Mouse (Mus musculus) gastrocnemius, postnatal 10 days (tissue): Measurements from ENCODE around the gene Magi2. TPM values are rescaled to one million over a fixed set of nuclear protein-coding genes. Genes with fewer than 3 reads are reported as not detected.

Source experiments
- DNase-seq: peaks from one replicate; pipeline ENCODE4 v3.0.0; 2021; ENCODE audit warnings: mixed read lengths
- total RNA-seq, 2 experiments: library from RNA; stranded (reverse); gene quantifications; 2 replicates each; pipeline ENCODE4 v1.2.3; 2021

Gene Magi2
- total RNA-seq, 2 experiments from 2014 or later, result 4.6 to 7.3 TPM

DNA sequence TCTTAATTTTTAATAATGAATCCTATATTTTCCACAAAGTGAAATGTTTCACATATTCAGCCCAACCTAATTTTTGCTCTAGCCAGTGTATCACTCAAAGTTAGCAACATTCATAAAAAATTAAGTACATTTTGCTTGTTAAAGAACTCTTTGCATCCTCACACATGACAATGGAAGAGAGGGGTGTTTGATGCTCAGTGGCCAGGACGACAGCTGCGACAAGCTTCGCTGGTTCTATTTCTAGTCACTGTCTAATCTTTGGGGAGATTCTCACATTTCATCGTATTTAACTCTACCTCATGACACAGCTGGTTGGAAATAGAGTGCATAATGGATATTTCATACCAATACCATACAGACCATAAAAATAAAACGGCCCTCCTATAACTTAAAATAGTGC, 1379.7 kb downstream of the Magi2 start:
- DNase-seq, result no peak

DNA sequence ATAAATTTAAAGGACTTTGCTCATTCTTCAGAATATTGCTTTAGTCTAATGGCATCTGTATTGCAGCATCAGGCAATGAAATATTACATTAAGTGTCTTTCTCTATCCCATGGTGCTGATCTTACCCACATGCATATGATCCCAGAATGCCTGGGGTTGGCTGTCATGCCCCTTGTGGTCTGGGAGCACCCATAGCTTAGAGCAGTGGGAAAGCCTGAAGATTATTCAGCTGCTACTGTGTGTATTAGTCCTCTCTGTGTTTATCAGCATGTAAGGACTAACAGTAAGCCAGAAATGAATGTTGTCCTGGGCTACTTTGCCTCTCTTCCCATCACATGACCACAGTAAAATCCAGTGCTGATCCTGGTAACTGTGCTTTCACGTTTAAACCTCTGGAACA, 1380.7 kb downstream of the Magi2 start:
- DNase-seq, result no peak

DNA sequence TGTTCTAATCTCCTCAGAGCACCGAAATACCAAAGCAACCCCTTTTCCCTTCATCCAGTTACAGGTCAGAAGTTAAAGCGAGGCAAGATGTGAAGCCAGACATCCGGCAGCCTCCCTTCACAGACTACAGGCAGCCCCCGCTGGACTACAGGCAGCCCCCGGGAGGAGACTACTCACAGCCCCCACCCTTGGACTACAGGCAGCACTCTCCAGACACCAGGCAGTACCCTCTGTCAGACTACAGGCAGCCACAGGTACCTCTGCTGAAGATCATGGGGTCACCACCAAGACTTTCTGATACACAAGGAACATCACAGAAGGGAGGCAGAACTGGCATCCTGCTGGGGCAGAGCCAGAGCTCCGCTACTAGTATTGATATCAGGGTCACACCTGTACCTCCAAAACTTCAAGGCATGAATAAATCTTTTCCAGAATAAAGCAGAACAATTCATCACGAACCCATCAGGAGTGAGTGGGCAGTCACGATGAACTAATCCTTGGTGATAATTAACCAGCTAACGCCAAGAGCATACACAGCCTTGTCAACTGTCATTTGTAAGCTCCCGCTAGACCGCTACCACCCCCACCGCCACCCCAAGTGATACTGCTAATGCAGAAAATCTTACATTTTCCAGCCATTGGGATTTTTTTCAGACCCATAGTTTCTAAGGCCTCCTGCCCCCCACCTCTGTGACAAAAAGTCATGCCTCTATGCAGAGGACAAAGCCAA, 1382.5 kb downstream of the Magi2 start:
- DNase-seq, result no peak

DNA sequence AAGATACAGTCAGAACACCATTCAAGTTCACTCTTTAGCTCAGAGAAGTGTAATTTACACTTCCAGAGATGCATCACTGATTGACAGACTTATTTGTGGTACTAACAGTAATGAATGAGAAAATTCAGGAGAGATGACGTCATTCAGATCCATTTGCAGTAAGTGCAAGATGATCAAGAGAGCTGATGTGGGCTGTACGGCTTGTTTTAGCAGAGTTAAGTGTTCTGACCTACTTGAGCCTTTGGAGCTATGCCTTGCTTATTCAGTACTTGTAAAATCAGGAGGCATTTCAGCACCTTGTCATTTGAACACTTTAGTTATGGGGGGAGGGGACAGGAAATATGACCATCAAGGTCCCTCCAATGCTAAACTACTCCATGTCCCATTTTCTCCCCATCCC, 1383.8 kb downstream of the Magi2 start:
- DNase-seq, result no peak

DNA sequence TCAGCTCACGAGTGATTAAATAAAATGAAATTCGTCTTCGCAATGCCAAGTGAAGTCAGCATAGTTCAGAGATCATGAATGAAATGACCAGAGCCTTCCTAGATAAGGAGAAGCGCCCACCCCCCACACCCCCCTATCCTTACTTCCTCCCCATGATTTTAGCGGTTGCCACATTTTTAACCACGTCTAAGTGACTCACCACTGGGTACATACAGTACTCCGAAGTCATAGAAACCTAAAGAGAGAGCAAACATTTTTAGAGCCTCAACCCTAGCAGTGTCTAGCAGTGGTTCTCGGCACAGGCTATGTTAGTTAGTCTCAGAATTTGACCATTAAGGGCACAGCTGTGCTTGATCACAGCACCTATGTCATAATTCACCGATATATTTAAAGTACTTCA, 1385.8 kb downstream of the Magi2 start:
- DNase-seq, result no peak

DNA sequence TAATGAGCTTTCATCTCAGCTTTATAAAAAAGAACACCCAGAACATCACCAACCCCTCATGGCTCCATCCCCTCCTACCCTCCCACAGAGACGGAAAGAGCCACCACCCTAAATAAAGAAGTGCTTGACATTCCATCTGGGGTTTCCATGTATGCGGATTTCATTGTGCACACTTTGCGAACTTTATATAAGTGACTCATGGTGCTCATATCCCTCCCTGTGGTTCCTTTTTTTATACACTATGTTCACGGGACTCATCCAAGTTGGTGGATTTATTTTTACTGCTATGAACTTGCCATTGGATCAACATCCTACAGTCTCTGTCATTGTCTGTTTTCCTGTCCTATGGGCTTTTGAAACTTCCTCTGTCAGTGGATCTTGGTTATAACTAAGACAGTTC, 1388.1 kb downstream of the Magi2 start:
- DNase-seq, result no peak

DNA sequence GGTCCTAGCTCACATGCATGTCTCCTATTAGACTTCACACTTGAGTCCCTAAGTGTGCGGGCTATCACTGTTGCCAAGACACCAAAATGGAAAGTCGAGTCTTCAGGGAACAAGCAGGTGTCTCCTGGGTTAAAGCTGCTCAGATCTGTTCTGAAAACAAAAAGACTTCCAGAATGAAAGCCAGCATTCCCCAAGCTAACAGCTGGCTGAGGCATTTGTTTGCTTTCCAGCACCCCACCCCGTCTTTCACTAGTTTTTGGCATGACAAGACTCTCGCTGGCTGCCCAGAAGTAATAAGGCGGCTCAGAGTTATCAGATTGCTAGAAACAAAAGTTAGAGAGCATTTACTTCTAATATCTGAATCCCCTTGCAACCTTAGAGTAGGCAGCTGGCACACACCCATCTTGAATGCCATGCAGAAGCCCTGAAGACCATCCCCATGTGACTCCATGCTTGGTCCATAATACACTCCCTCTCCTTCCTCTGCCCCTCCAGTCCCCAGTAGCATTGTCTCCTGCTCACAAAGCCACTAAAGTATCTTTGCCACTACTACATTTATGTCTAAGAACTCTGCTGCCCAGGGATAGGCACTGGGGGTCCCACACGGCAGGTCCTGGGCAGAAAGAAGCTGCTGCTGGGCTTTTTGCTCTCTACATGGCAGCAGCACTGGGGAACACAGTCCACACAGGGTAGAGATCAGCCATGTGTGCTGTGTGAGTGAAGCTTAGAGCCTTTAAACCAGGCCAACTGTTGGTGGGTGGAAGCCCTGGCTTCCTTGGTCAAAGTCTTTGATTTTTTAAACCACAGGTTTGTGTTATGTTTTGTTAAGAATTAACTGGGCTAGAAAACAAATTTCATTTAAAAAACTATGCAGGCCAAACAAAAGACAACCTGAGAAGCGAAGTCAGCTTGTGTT, 1394.0 kb downstream of the Magi2 start:
- no peak for DNase-seq

DNA sequence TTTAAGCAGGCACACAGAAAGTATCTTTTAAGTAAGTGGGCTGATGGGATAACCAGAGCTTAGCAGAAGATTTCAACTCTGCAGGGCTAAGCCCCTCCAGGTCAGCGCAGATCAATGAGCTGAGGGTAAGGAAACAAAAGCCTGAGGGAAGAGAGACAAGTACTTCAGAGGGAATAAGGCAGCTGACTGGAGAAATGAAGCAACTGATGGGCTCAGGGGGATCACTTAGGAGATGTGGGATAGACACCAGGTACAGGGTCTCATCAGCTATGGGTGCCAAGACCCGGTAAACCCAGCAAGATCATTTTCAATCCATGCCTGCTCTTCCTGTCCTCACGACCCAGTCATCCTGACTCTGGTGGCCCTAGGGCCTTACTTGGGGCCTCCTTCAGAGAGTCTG, 1395.6 kb downstream of the Magi2 start:
- no peak for DNase-seq

DNA sequence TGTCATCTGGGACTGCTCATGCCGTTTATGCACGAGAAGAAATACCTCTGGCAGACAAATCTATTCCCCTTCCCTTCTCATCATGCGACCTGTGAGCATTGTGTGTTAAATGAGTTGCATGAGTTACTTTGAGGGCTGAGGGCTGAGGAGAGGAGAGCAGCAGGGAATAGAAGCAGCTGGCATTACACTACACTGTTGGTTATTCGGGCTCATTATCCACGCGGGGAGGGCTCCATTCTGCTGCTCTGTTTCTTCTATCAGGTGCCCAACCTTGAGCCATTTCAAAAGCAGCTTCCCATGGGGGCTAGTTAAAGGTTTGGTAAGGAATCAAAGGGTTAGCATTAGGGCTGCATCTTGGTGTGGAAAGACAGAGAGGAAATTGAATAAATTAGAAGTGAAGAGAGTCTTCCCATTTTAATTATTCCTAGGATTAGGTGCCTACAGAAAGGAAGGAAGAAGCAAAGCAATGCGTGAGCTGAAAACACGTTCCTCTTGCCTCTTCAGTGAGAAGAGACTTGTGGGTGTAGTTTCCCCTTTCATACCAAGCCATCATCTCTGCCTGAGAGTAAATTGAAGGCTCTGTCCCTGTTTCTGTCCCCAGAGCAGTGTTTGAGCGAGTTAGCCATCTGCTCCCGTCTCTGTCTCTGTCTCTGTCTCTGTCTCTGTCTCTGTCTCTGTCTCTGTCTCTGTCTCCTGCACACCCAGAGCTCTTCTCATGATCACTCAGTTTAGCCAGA, 1396.2 kb downstream of the Magi2 start:
- no peak for DNase-seq

DNA sequence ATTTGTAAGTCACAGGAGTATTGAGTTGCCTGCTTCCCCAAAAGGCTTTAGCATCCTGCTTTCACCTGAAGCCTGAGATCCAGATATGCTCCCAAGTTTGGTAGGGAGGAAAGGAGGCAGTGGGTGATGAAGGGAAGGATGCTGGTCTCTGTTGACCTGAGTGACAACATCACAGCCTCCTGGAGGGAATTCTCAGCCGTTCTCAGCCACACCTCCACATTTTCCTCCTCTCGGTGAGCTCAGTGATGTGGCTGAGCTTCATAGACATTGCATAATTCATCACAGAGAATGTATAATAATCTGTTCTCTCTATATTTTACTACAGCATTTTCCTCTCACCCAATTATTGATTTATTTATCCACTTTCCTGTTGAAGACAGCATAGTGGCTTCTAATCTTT, 1398.3 kb downstream of the Magi2 start:
- DNase-seq, result no peak

DNA sequence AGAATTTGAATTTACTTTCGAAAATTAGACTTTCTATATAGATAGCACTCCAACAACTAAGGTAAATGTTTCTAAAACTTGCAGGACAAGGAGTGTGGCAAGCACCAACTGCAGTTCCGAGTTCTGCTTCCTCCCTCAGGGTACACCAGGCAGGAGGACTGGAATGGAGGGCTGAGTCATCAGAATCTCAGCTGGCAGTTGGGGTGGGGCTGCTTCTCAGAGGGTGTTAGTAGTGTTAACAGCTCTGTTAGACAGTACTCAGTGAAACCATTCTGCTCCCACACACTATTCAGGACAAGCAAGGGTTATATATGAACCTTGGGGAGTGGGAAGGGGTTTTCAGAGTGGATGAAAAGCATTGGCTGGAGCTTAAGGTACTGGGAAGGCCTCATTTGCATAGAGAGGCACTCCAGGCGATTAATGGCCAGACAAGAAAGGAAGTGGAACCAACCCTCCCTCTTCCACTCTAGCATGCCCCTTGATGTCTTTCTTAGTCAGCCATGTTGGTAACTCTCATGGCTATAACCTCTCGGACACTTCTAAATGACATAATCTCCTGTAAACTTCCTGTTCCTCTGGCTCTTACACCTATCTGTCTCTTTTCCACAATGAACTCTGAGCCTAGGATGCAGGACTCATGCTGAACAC, 1402.2 kb downstream of the Magi2 start:
- DNase-seq, result no peak

DNA sequence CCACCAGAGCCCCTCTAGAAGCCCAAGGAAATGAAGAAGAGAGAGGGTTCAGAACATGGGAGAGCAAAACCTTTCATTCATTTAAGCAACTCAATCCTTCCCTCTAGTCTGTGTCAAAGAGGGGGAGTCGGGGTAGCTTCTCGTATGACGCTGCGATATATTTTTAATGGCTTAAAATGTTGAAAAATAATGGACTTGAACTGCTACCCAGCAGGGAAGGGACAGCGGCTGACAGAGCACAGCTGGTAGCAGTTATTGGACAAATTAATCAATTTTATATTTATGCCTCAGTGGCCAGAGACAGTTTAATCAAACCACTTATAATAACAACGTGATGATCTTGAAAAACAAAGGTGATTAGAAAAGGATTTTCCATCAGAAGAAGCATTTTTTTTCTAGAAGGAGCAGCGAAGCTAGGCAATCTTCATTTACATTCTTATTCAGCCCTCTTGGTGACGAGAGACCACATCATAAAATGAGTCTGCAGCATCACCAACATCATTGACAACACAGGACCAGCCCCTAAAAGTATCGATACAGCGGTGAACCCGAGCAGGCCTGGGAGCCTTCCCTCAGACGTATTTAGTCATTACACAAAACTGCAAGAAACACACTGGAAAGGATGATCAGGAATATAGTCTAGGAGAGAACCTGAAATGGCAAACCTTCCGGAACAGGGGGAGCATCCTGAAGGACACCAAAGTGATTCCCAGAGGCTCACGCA, 1407.4 kb downstream of the Magi2 start:
- DNase-seq, result no peak

DNA sequence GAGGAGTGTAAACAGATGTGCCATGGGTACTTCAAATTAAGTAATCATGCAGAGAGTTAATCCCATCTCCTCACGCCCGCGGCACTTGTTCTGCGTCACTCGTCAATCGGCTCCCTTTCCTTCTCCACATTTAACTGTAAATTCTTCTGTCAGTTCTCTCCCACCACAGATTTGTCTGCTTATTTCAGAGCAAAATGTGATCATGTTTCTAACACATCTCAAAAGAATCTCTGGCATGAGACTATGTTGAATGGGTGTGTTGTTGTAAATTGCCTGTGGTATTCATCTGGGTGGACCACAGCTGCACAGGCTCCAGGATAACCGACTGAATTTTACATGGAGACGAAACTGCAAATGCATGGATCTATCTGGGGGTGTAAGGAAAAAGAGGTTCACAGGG, 1408.0 kb downstream of the Magi2 start:
- DNase-seq, result no peak

DNA sequence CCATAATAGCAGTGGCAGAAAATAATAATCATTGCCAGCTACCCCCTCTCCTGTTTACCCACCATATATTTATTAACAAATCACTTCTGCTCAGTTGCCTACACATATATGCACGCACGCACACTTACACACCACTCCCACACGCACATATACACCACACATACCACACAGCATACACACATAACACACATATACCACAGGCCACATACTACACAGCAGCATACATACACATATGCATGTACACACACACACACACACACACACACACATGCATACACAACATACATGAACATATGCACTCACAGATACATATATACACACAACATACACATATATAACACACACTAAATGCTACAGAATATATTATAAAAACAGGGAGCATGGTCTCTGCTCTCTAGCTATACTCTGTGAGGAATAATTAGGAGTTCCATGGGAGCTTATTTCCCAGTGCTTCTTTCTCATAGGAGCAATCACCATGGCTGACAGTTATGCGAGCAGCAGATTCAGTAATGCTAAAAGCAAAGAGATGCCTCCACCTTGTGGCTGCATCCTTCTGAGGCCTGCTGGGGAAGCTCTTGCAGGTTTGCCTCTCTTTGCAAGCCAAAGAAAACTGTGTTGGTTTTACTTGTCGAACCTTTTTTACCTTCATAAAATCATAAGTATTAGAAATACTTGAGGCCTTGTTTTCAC, 1410.6 kb downstream of the Magi2 start:
- DNase-seq, result no peak

DNA sequence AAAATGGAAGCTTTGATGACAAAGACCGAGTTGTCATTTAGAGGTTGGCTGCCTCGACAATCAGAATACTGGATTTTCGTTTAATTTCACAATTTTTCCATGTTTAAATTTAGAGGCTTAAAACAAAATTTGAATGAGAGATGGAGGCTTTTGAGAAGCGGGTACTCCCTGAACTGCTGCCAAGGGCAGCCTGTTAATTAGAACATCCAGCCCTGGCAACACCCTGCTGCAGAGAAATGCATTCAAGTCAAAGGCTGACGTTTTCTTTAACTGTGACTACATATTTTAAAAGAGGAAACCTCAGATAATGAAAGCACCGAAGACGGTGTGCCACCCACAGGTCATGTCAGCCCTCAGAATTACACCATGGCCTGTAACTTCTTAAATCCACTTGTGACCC, 1415.4 kb downstream of the Magi2 start:
- no peak for DNase-seq

DNA sequence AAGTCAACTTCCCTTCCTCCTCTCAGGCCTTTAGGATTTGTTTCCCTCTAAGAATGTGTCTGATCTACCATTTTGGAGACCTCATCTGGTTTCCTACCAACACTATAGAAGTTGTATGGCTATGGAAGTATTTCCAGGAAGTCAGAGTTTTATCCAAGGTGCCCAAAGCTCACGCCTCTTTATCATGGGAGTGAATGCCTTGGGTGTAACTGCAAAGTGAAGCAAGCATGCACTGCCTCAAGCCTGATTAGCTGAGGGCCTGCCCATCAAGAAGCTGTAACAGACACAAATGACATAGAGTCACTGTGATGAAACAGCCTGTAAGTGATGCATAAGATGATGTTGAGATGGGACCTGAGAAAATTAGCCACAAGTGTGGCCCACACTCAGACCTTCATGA, 1416.9 kb downstream of the Magi2 start:
- no peak for DNase-seq

DNA sequence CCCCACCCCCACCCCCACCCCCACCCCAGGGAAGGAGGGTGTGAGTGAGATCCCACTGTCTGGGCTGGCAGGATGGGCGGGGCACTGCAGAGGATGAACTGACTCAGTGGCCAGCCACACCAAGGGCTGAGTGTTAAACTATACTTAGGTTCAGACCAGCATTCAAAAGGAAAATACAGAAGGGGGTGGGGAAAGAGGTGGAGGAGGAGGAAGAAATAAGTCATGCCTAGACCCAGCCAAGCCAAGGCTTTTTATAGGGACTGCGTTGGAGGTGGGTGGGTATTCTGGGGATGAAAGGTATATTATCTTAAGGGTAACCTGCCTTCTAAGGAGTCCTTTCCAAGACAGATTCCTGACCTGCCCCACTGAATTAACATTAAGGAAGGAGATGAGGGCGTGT, 1420.1 kb downstream of the Magi2 start:
- no peak for DNase-seq

DNA sequence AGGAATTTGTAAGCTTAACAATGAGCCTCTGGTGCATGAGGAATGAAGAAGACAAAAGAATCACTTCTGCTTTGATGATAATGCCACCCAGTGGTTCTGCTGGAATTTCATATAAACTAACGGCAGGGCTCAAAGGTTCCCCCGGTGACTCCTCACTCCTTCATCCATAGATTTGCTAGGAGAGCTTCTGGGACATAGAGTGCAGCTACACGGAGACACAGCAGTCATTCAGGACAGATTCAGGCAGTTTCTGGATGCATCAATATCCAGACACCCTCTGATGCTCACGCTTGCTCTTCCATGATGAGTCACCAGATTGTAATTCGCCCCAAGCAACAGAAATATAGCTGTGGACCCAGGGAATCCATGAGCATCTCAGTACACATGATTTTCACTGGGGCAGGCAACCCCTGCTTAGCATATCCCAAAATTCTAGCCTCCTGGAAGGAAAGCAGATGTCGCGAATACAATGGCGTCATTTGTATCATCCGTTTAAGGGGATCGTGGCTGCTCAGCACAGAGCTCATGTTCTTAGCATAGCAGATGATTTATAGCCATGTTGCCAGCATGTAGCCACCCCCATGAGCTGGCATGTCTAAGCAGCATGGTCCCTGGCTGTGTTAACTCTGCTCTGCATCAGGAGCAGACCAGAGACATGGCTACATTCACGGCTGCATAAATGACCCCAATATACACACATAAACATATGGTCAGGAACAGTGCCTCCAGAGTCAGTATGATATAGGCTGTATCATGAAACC, 1426.8 kb downstream of the Magi2 start:
- DNase-seq, result no peak

DNA sequence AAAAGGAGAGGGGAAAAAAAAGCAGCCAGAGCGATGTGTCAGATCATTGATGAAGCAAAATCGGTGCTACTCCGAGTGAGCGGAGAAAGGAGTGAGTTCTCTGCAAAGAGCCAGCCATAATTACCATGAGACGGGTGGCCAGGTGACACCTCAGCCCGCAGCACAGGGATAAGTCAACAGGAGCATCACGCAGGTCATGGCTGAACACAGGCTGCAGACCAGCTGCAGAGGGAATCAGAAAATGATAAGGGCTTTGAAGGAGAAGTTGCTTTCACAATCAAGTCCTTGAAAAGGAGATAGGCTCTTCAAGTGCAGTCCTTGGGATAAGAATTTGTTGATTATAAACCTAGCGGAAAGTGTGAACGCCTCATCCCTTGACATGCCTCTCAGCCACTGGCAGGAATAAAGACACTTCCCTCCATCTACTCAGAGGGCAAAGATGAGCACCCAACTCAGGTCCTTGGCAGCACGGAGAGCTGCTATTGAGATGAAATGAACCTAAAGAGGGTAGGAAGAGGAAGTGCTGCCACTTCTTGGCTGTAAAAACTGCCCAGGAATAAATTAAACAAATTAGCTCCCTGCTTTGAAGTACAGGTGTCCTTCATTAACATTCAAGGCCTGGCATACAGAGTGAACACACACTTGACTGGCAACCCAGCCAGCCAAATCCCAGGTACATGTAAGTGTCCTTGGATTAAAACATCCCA, 1428.1 kb downstream of the Magi2 start:
- DNase-seq, result no peak

DNA sequence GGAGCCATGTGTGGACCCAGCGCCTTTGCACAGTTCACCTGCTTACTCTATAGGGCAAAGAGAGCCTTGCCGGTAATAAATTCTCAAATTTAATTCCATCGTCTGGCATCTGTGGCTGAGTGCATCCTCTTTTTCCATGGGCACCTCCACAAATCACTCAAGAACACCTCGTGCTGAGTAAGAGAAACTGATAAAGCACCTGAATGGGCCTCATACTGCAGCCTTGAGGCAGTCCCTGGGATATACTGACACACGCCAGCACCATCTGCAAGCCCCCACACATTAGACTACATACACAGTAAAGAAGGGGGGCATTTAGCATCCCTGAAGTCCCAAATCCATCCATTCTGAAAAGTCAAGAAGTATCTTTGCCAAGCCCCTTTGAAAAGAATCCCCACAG, 1430.2 kb downstream of the Magi2 start:
- no peak for DNase-seq
